Mouse (Mus musculus) c-Kit-positive CD71-negative TER-119-negative erythroid progenitor cells, embryonic 14.5 days (primary cell): Measurements from ENCODE around the gene Gm10772.
"Not testable (repeated sequence)": the region's sequence is repeated elsewhere in the genome, so short reads cannot be mapped to it uniquely, and the experiment has no call there.

ENCODE experiments used
- DNase-seq: peaks from one replicate; pipeline ENCODE4 v3.0.0-alpha.2; 2013; ENCODE audit warnings: low read depth

Gene Gm10772

GRCm38 (mm10) chr13:66227473-66227872 lies at the start of gene Gm10772:
Gene Gm10772 (minus strand): TSS chr13:66227573.
- not testable (repeated sequence) for DNase-seq

- DNase-seq, result not testable (repeated sequence)
These were observed 36.5 kb upstream of the Gm10772 start for GRCm38 (mm10) chr13:66263914-66264313.

- DNase-seq, result not testable (repeated sequence)
These were observed 35.8 kb upstream of the Gm10772 start for GRCm38 (mm10) chr13:66263141-66263540.

GRCm38 (mm10) chr13:66214349-66214748 lies 13.0 kb downstream of the Gm10772 start:
- DNase-seq, result no peak

GRCm38 (mm10) chr13:66213811-66214210 lies 13.6 kb downstream of the Gm10772 start:
- not testable (repeated sequence) for DNase-seq

GRCm38 (mm10) chr13:66179172-66179571 lies 48.2 kb downstream of the Gm10772 start:
- DNase-seq, result not testable (repeated sequence)
